Mouse (Mus musculus) ES-Bruce4 (cell line): Measurements from ENCODE around the gene Tmem212. TPM values are rescaled to one million over a fixed set of nuclear protein-coding genes. Genes with fewer than 3 reads are reported as not detected.

ENCODE experiments used
- H3K27ac ChIP-seq: 2 replicates; pipeline ENCODE4 v1.5.1; 2012; ENCODE audit warnings: low read length, inconsistent platforms; ENCODE audit not compliant: insufficient read depth
- H3K27me3 ChIP-seq: 2 replicates; pipeline ENCODE4 v1.6.1; 2012; ENCODE audit warnings: mild to moderate bottlenecking, low read length, inconsistent platforms; ENCODE audit not compliant: control insufficient read depth, poor library complexity, insufficient read depth, severe bottlenecking
- H3K36me3 ChIP-seq: 2 replicates; pipeline ENCODE4 v1.6.1; 2012; ENCODE audit warnings: inconsistent platforms, mild to moderate bottlenecking, low read length, moderate library complexity; ENCODE audit not compliant: control insufficient read depth, poor library complexity, insufficient read depth, severe bottlenecking
- H3K4me1 ChIP-seq: one replicate; pipeline ENCODE4 v1.8.1; 2011; ENCODE audit warnings: low read length; ENCODE audit not compliant: control insufficient read depth, insufficient read depth
- H3K4me3 ChIP-seq: 2 replicates; pipeline ENCODE4 v1.5.1; 2011; ENCODE audit warnings: low read depth, mild to moderate bottlenecking, low read length
- H3K9ac ChIP-seq: 2 replicates; pipeline ENCODE4 v1.6.1; 2012; ENCODE audit warnings: low read depth, mild to moderate bottlenecking, inconsistent platforms; ENCODE audit not compliant: poor library complexity, severe bottlenecking
- H3K9me3 ChIP-seq: replicated peaks from 2 replicates; pipeline ENCODE4 v1.6.1; 2012; ENCODE audit warnings: mild to moderate bottlenecking, low read length, inconsistent platforms; ENCODE audit not compliant: control insufficient read depth, poor library complexity, insufficient read depth, severe bottlenecking
- CTCF ChIP-seq: IDR thresholded peaks from one replicate; pipeline ENCODE4 v1.8.1; 2011; ENCODE audit warnings: low read depth, low read length
- EP300 ChIP-seq: IDR thresholded peaks from 2 replicates; pipeline ENCODE4 v1.6.1; 2011; ENCODE audit warnings: low read depth, low read length; ENCODE audit not compliant: insufficient read depth
- POLR2A ChIP-seq: IDR thresholded peaks from one replicate; pipeline ENCODE4 v1.8.1; 2011; ENCODE audit warnings: low read length; ENCODE audit not compliant: insufficient read depth
- polyA plus RNA-seq: library from polyadenylated mRNA; stranded (reverse); fragments of >200 nt; gene quantifications from 2 replicates; pipeline ENCODE4 v1.2.4, GENCODE M21; 2011; ENCODE audit warnings: low read depth; ENCODE audit not compliant: missing spikeins, insufficient read depth, insufficient read length

Tmem212 gene
- polyA plus RNA-seq, 1 experiment = not detected

- Histone ChIP-seq H3K9ac (no peak overlapping the region), H3K27me3 (no peaks in the 10 kb centered on the region), H3K9me3 (no peaks in the 10 kb centered on the region), H3K4me3 (no peak overlapping the region), H3K27ac (no peak overlapping the region), H3K36me3 (no peaks in the 10 kb centered on the region), H3K4me1 (no peaks in the 10 kb centered on the region)
- TF ChIP-seq EP300 = no peak
- no peak for TF ChIP-seq POLR2A
- no peak for TF ChIP-seq CTCF
These were observed 35.1 kb downstream of the Tmem212 start for GRCm38 (mm10) chr3:27861086-27861485.

GRCm38 (mm10) chr3:27859161-27859561, 37.0 kb downstream of the Tmem212 start:
- Histone ChIP-seq H3K27me3 (no peaks in the 10 kb centered on the region), H3K9me3 (no peaks in the 10 kb centered on the region), H3K4me3 (no peak overlapping the region), H3K36me3 (no peaks in the 10 kb centered on the region), H3K27ac (no peak overlapping the region), H3K9ac (no peak overlapping the region), H3K4me1 (no peaks in the 10 kb centered on the region)
- TF ChIP-seq POLR2A (no peak), CTCF (no peak), EP300 (no peak)

- Histone ChIP-seq H3K9ac (no peak overlapping the region), H3K27ac (no peak overlapping the region), H3K27me3 (no peaks in the 10 kb centered on the region), H3K9me3 (no peaks in the 10 kb centered on the region), H3K4me3 (no peak overlapping the region), H3K4me1 (no peaks in the 10 kb centered on the region), H3K36me3 (no peaks in the 10 kb centered on the region)
- TF ChIP-seq POLR2A (no peak), EP300 (no peak), CTCF (no peak)
These were observed 37.6 kb downstream of the Tmem212 start for GRCm38 (mm10) chr3:27858441-27859115.

GRCm38 (mm10) chr3:27856288-27856687, 39.9 kb downstream of the Tmem212 start:
- H3K27ac ChIP-seq = no peak overlapping the region

GRCm38 (mm10) chr3:27854431-27855180, 41.6 kb downstream of the Tmem212 start:
- H3K4me3 ChIP-seq = no peak overlapping the region
- no peaks in the 10 kb centered on the region for H3K36me3 ChIP-seq
- TF ChIP-seq CTCF (no peak), EP300 (no peak), POLR2A (no peak)
- H3K9me3 ChIP-seq = peaks cover 3% of the 10 kb centered on the region; the same call in 1 of the 2 replicates
- H3K4me1 ChIP-seq = no peaks in the 10 kb centered on the region
- H3K27me3 ChIP-seq = no peaks in the 10 kb centered on the region
- no peak overlapping the region for H3K27ac ChIP-seq
- no peak overlapping the region for H3K9ac ChIP-seq

More at GRCm38 (mm10) chr3:27856288-27856687, 39.9 kb downstream of the Tmem212 start:
- Histone ChIP-seq H3K9ac (no peak overlapping the region), H3K27me3 (no peaks in the 10 kb centered on the region), H3K4me3 (no peak overlapping the region), H3K4me1 (no peaks in the 10 kb centered on the region), H3K36me3 (no peaks in the 10 kb centered on the region), H3K9me3 (no peaks in the 10 kb centered on the region; the same call in 1 of the 2 replicates)
- TF ChIP-seq EP300 (no peak), POLR2A (no peak), CTCF (no peak)

- Histone ChIP-seq H3K36me3 (no peaks in the 10 kb centered on the region), H3K4me1 (no peaks in the 10 kb centered on the region), H3K9me3 (no peaks in the 10 kb centered on the region), H3K27ac (no peak overlapping the region), H3K9ac (no peak overlapping the region), H3K27me3 (no peaks in the 10 kb centered on the region), H3K4me3 (no peak overlapping the region)
- no peak for TF ChIP-seq POLR2A
- no peak for TF ChIP-seq EP300
- no peak for TF ChIP-seq CTCF
These were observed 52.9 kb downstream of the Tmem212 start for GRCm38 (mm10) chr3:27843266-27843665.
